ENCODE assay signal across 8 mouse cellular contexts in genomic region chr10:80320340-80320760, GRCm38 (mm10). TPM values are rescaled to one million over a fixed set of nuclear protein-coding genes. Genes with fewer than 3 reads are reported as not detected.
DNase-seq lines count a peak whose midpoint lies in the region; ATAC-seq and TF ChIP-seq lines count a peak whose summit lies in the region.

Gene 2310011J03Rik, minus strand, starts transcription at chr10:80320537.

- CTCF ChIA-PET in Patski (lab: Charles Lee) = no interaction called here

- POLR2A ChIA-PET in Patski (lab: Charles Lee) = no interaction called here

- H3K9me3 ChIP-seq in hindbrain, embryonic 15.5 days = no peaks in the 10 kb centered on the region

- peaks cover 40% of the 10 kb centered on the region for H3K4me1 ChIP-seq in hindbrain, embryonic 15.5 days (replicated peaks)

- DNase-seq in Patski (ENCODE audit: low read depth, low spot score) = peak; percentile 55
- DNase-seq in cerebellum, postnatal 25 days = peak; percentile 89 to 94
- peak; percentile 89 to 95 for DNase-seq in frontal cortex, postnatal 36 days (ENCODE audit: low spot score in 2 of 2)
- peak; percentile 87 for DNase-seq in left cerebral cortex, adult 11 months (ENCODE audit: low spot score)
- peak; percentile 93 to 94 for DNase-seq in lung, postnatal 4 days
- peak; percentile 84 for DNase-seq in retina, postnatal 7 days (ENCODE audit: low read depth, low spot score)
- DNase-seq in urinary bladder, adult 2 months (ENCODE audit: low spot score) = peak; percentile 73

- peak within 1 kb of the TSS; percentile 65 for H3K4me3 ChIP-seq in hindbrain, embryonic 15.5 days

- H3K4me2 ChIP-seq in hindbrain, embryonic 15.5 days = peak within 1 kb of the TSS; percentile 91

- in situ Hi-C loops in Patski (cut with MboI; ENCODE audit: low pct_unique_long_range_greater_than_20kb) = no loop called here

- peak within 1 kb of the TSS; percentile 44; the same call in 1 of the 2 replicates for H3K27ac ChIP-seq in hindbrain, embryonic 15.5 days (replicated peaks)

- no peak for TF ChIP-seq CTCF in Patski (IDR thresholded peaks at IDR 0.05)

- H3K27me3 ChIP-seq in Patski = no peaks in the 10 kb centered on the region
- H3K27me3 ChIP-seq in hindbrain, embryonic 15.5 days = no peaks in the 10 kb centered on the region

- WGBS in hindbrain, embryonic 15.5 days = 1% methylated on average over 33 of the region's 34 CpGs

- H3K9ac ChIP-seq in hindbrain, embryonic 15.5 days = peak within 1 kb of the TSS; percentile 58

- peaks cover 24% of the 10 kb centered on the region for H3K36me3 ChIP-seq in hindbrain, embryonic 15.5 days

- no peak for ATAC-seq in Patski
- peak; percentile 45 for ATAC-seq in hindbrain, embryonic 15.5 days (ENCODE audit: low FRiP score, low read depth)

RNA-seq across cellular contexts. Expression of gene 2310011J03Rik, which starts in this region (rescaled TPM):
- polyA plus RNA-seq in Patski (2021) = 34.7 TPM
- polyA plus RNA-seq in hindbrain, embryonic 15.5 days (2015; fragmentation: Nextera tagmentation; extraction: Ambion mirVana) = 29.8 and 30.1 TPM in 2 replicates
- 41.8 and 45.6 TPM in 2 replicates for polyA plus RNA-seq in urinary bladder, adult 2 months (2012; rRNA removed)
